Mouse (Mus musculus) midbrain, postnatal 0 days (tissue): ENCODE results near the gene 4921524J17Rik. TPM values are rescaled to one million over a fixed set of nuclear protein-coding genes. Genes with fewer than 3 reads are reported as not detected.

Source experiments
- ATAC-seq: fragments of 200-750 bp; cut with Nextera tagmentation; 2 replicates; pipeline ENCODE4 v1.8.0; 2017; ENCODE audit warnings: moderate number of reproducible peaks, mild to moderate bottlenecking, moderate TSS enrichment, moderate library complexity; ENCODE audit not compliant: low FRiP score
- DNase-seq: peaks from one replicate; pipeline ENCODE4 v3.0.0-alpha.2; 2015; ENCODE audit warnings: low spot score
- H3K27ac ChIP-seq: fragments of 300-500 bp; sonication (generic); 2 replicates; pipeline ENCODE4 v1.5.1; 2014; ENCODE audit warnings: low read depth, mild to moderate bottlenecking, low read length, mixed read lengths
- H3K27me3 ChIP-seq: fragments of 300-500 bp; sonication (generic); 2 replicates; pipeline ENCODE4 v1.6.1; 2014; ENCODE audit warnings: low read length, control low read depth, mixed read lengths; ENCODE audit not compliant: insufficient read depth
- H3K36me3 ChIP-seq: fragments of 300-500 bp; sonication (generic); 2 replicates; pipeline ENCODE4 v1.6.1; 2014; ENCODE audit warnings: low read length, control low read depth, mixed read lengths; ENCODE audit not compliant: insufficient read depth
- H3K4me1 ChIP-seq: fragments of 300-500 bp; sonication (generic); 2 replicates; pipeline ENCODE4 v1.6.1; 2014; ENCODE audit warnings: mild to moderate bottlenecking, control low read depth, antibody characterized with exemption, low read length, mixed read lengths; ENCODE audit not compliant: insufficient read depth
- H3K4me2 ChIP-seq: fragments of 300-500 bp; sonication (generic); 2 replicates; pipeline ENCODE4 v1.6.1; 2014; ENCODE audit warnings: low read depth, mild to moderate bottlenecking, low read length, mixed read lengths; ENCODE audit not compliant: poor library complexity, severe bottlenecking
- H3K4me3 ChIP-seq: fragments of 300-500 bp; sonication (generic); 2 replicates; pipeline ENCODE4 v1.5.1; 2014; ENCODE audit warnings: low read depth, mild to moderate bottlenecking, low read length, moderate library complexity
- H3K9ac ChIP-seq: fragments of 300-500 bp; sonication (generic); replicated peaks from 2 replicates; pipeline ENCODE4 v1.6.1; 2014; ENCODE audit warnings: mild to moderate bottlenecking, low read length, moderate library complexity, mixed read lengths; ENCODE audit not compliant: poor library complexity, severe bottlenecking
- H3K9me3 ChIP-seq: fragments of 300-500 bp; sonication (generic); 2 replicates; pipeline ENCODE4 v1.6.1; 2016; ENCODE audit warnings: low read length, control low read depth
- CTCF ChIP-seq: IDR thresholded peaks from 2 replicates; pipeline ENCODE4 v1.5.1; 2016; ENCODE audit warnings: antibody characterized with exemption, mild to moderate bottlenecking
- WGBS: fragments of 180-500 bp; shearing (Covaris S2); extraction: QIAGEN DNeasy Blood & Tissue Kit; methylation state at CpG from one replicate; pipeline ENCODE4 v1.1.7; 2014; 5-methylcytosine and 5-hydroxymethylcytosine counted together
- polyA plus RNA-seq: library from polyadenylated mRNA; unstranded; fragments of >200 nt; fragmentation: Nextera tagmentation; extraction: Ambion mirVana; gene quantifications from 2 replicates; pipeline ENCODE4 v1.2.1, GENCODE M21; 2015
- total RNA-seq: library from RNA; depleted of rRNA; stranded (reverse); fragments of >200 nt; gene quantifications from 2 replicates; pipeline ENCODE4 v1.2.3, GENCODE M21; 2014; rRNA removed

4921524J17Rik gene
- total and polyA plus RNA-seq, 2 experiments from 2014 or later = 17.9 to 48.0 TPM

DNA sequence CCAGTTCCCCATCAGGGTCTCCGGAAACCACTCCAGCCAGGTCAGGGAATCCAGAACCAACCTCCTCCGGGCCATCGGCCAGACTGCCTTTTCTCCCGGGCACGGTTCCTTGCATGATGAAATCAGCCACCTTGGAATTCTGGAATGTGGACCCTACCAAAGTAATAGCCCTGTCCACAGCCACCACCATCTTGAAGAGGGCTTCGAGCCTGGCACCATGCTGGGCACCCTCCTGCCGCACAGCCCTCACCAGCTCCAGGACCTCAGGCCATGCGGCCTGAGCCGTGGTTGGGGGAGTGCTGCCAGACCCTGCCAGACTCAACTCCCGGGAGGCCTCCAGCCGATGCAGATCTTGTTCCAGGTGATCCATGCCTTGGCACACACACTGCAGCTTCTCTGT lies 68.0 kb downstream of the 4921524J17Rik start:
- no peak for TF ChIP-seq CTCF
- Histone ChIP-seq H3K9ac (no peak overlapping the region), H3K4me2 (no peak overlapping the region), H3K27me3 (no peaks in the 10 kb centered on the region), H3K36me3 (no peaks in the 10 kb centered on the region), H3K9me3 (no peaks in the 10 kb centered on the region), H3K27ac (no peak overlapping the region), H3K4me1 (no peaks in the 10 kb centered on the region), H3K4me3 (no peak overlapping the region)
- DNase-seq (no peak), ATAC-seq (no peak)
- 87% methylated on average over 11 of the region's 11 CpGs for WGBS

DNA sequence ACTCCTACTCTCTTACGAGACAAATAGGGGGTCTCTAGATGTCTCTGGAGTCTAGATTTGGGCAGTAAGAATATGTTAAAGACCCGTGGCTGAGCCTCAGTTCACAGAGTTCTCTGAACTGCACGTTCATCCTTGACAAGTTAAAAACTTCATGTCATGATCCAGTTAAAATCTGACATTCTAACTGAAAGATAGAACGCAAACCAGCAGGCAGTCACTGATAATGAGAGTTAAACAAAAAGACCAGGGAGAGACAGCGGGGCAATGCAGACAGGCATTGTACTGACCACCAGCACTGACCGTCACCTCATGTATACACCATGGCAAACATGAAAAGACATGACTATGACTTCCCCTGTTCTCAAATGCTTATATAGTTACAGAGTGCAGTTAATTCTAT lies 69.2 kb downstream of the 4921524J17Rik start:
- Histone ChIP-seq H3K36me3 (no peaks in the 10 kb centered on the region), H3K9me3 (no peaks in the 10 kb centered on the region), H3K4me3 (no peak overlapping the region), H3K4me2 (no peak overlapping the region), H3K4me1 (no peaks in the 10 kb centered on the region), H3K27ac (no peak overlapping the region), H3K9ac (no peak overlapping the region), H3K27me3 (no peaks in the 10 kb centered on the region)
- DNase-seq = no peak
- TF ChIP-seq CTCF = no peak
- 65% methylated on average over 6 of the region's 6 CpGs for WGBS
- no peak for ATAC-seq

DNA sequence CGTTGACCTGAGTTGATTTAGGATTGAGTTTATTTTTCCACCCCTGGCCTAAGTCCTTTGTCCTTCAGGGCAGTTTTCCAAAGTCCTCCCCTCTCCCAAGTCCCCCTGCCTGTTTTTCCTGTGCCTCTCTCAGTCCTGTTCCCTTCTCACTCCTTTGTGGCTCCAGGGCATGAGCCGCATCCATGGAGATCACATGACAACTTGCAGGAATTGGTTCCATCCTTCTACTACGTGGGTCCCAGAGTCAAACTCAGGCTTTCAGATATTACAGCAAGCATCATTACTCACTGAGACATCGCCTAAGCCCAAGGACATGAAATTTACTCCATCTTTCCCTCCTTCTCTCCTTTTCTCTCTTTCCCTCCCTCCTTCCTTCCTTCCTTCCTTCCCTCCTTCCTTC lies 70.4 kb downstream of the 4921524J17Rik start:
- H3K36me3 ChIP-seq = no peaks in the 10 kb centered on the region
- WGBS = 84% methylated on average over 4 of the region's 4 CpGs
- ATAC-seq = no peak
- H3K27me3 ChIP-seq = no peaks in the 10 kb centered on the region
- H3K27ac ChIP-seq = no peak overlapping the region
- H3K9me3 ChIP-seq = no peaks in the 10 kb centered on the region
- no peaks in the 10 kb centered on the region for H3K4me1 ChIP-seq
- DNase-seq = no peak
- no peak overlapping the region for H3K4me2 ChIP-seq
- no peak overlapping the region for H3K4me3 ChIP-seq
- TF ChIP-seq CTCF = no peak
- no peak overlapping the region for H3K9ac ChIP-seq

Other genes starting within 250 kb of the 4921524J17Rik start
- gene Olfr371, start 206.8 kb downstream of the 4921524J17Rik start, total RNA-seq = not detected in 2 replicates
- not detected in 2 replicates for gene Olfr371, start 206.8 kb downstream of the 4921524J17Rik start, polyA plus RNA-seq
- gene Orc6, start 133.2 kb downstream of the 4921524J17Rik start, total RNA-seq = 33.4 and 42.6 TPM in 2 replicates
- gene Orc6, start 133.2 kb downstream of the 4921524J17Rik start, polyA plus RNA-seq = 60.0 and 65.7 TPM in 2 replicates
- gene Vps35, start 133.0 kb downstream of the 4921524J17Rik start, total RNA-seq = 121 and 136 TPM in 2 replicates
- 154 TPM in 2 replicates for gene Vps35, start 133.0 kb downstream of the 4921524J17Rik start, polyA plus RNA-seq
- 0.09 TPM in 1 of 2 replicates, not detected in the other for gene Mylk3, start 46.5 kb downstream of the 4921524J17Rik start, total RNA-seq
- 0.18 and 0.46 TPM in 2 replicates for gene Mylk3, start 46.5 kb downstream of the 4921524J17Rik start, polyA plus RNA-seq
- 64.6 and 69.4 TPM in 2 replicates for gene Gpt2, start 59.7 kb upstream of the 4921524J17Rik start, total RNA-seq
- 29.2 and 30.0 TPM in 2 replicates for gene Gpt2, start 59.7 kb upstream of the 4921524J17Rik start, polyA plus RNA-seq
- 66.9 and 82.0 TPM in 2 replicates for gene Dnaja2, start 122.5 kb upstream of the 4921524J17Rik start, total RNA-seq
- 145 and 152 TPM in 2 replicates for gene Dnaja2, start 122.5 kb upstream of the 4921524J17Rik start, polyA plus RNA-seq